Mouse (Mus musculus) CH12.LX (cell line): ENCODE measurements around the gene Agbl2. TPM values are rescaled to one million over a fixed set of nuclear protein-coding genes. Genes with fewer than 3 reads are reported as not detected.

Source experiments
- DNase-seq: peaks from one replicate; pipeline ENCODE4 v3.0.0-alpha.2; 2013; ENCODE audit errors: extremely low read depth
- H3K27ac ChIP-seq: 2 replicates; pipeline ENCODE4 v1.5.1; 2012; ENCODE audit warnings: low read depth, mild to moderate bottlenecking, control low read depth, moderate library complexity; ENCODE audit not compliant: insufficient read depth
- H3K27me3 ChIP-seq: replicated peaks from 2 replicates; pipeline ENCODE3; 2012; ENCODE audit warnings: inconsistent platforms
- H3K36me3 ChIP-seq, 2 experiments: replicated peaks in 1 of 2; 2 replicates each; pipeline versions ENCODE3 to v1.6.1; 2012; ENCODE audit warnings: inconsistent platforms in 1 of 2, low read length in 1 of 2, mild to moderate bottlenecking in 1 of 2, mixed read lengths in 1 of 2, moderate library complexity in 1 of 2; ENCODE audit not compliant: control insufficient read depth in 1 of 2, insufficient read depth in 1 of 2
- H3K4me1 ChIP-seq, 2 experiments: 2 replicates each; pipeline ENCODE4 v1.6.1; 2012; ENCODE audit warnings: inconsistent platforms in 1 of 2, moderate library complexity in 1 of 2; ENCODE audit not compliant: insufficient read depth in 2 of 2, control insufficient read depth in 1 of 2
- H3K4me2 ChIP-seq: 2 replicates; pipeline ENCODE4 v1.6.1; 2012; ENCODE audit warnings: low read depth, mild to moderate bottlenecking, control low read depth; ENCODE audit not compliant: poor library complexity, insufficient read depth, severe bottlenecking
- H3K4me3 ChIP-seq, 3 experiments: fragments of 150-350 bp in 1 of 3; sonication (generic) in 1 of 3; replicated peaks in 1 of 3; 2 replicates each; pipeline versions ENCODE3 to v1.5.1; 2011 to 2012; ENCODE audit warnings: low read depth in 2 of 3, low read length in 2 of 3, mild to moderate bottlenecking in 2 of 3, moderate library complexity in 2 of 3, control low read depth in 1 of 3, improper control_type of control experiment in 1 of 3, inconsistent platforms in 1 of 3, mixed read lengths in 1 of 3; ENCODE audit not compliant: poor library complexity in 1 of 3
- H3K79me2 ChIP-seq: replicated peaks from 2 replicates; pipeline ENCODE4 v1.6.1; 2012; ENCODE audit warnings: mild to moderate bottlenecking, moderate library complexity; ENCODE audit not compliant: control insufficient read depth, poor library complexity, insufficient read depth, severe bottlenecking; ENCODE audit errors: extremely low read depth
- H3K9ac ChIP-seq: 2 replicates; pipeline ENCODE4 v1.6.1; 2012; ENCODE audit warnings: low read depth, mild to moderate bottlenecking, control low read depth, moderate library complexity; ENCODE audit not compliant: insufficient read depth
- H3K9me3 ChIP-seq: replicated peaks from 2 replicates; pipeline ENCODE3; 2012; ENCODE audit warnings: low read length, inconsistent platforms, mixed read lengths
- ELF1 ChIP-seq: IDR thresholded peaks from 2 replicates; pipeline ENCODE4 v1.6.1; 2014; ENCODE audit warnings: low read depth, mild to moderate bottlenecking, inconsistent platforms, low read length, improper control_type of control experiment
- JUN ChIP-seq: IDR thresholded peaks from 2 replicates; pipeline ENCODE4 v1.6.1; 2011; ENCODE audit warnings: low read depth, mild to moderate bottlenecking, low read length, improper control_type of control experiment, moderate library complexity; ENCODE audit not compliant: insufficient read depth
- MAX ChIP-seq: IDR thresholded peaks from 2 replicates; pipeline ENCODE4 v1.6.1; 2011; ENCODE audit warnings: low read length, improper control_type of control experiment
- MAZ ChIP-seq: IDR thresholded peaks from 2 replicates; pipeline ENCODE4 v1.6.1; 2012; ENCODE audit warnings: low read depth, mild to moderate bottlenecking, inconsistent platforms, low read length, improper control_type of control experiment, moderate library complexity
- POLR2AphosphoS2 ChIP-seq: IDR thresholded peaks from 2 replicates; pipeline ENCODE4 v1.6.1; 2011; ENCODE audit warnings: low read depth, low read length, improper control_type of control experiment
- RAD21 ChIP-seq: IDR thresholded peaks from 2 replicates; pipeline ENCODE4 v1.6.1; 2011; ENCODE audit warnings: low read depth, mild to moderate bottlenecking, low read length, improper control_type of control experiment, moderate library complexity
- RCOR1 ChIP-seq: conservative IDR thresholded peaks from 2 replicates; pipeline ENCODE4 v1.6.1; 2012; ENCODE audit warnings: low read depth, mild to moderate bottlenecking, inconsistent platforms, low read length, improper control_type of control experiment
- TCF12 ChIP-seq: IDR thresholded peaks from 2 replicates; pipeline ENCODE4 v1.6.1; 2014; ENCODE audit warnings: low read depth, mild to moderate bottlenecking, inconsistent platforms, low read length, improper control_type of control experiment
- USF1 ChIP-seq: IDR thresholded peaks from 2 replicates; pipeline ENCODE4 v1.6.1; 2014; ENCODE audit warnings: low read depth, mild to moderate bottlenecking, inconsistent platforms, low read length, improper control_type of control experiment
- ZC3H11A ChIP-seq: IDR thresholded peaks from 2 replicates; pipeline ENCODE4 v1.6.1; 2012; ENCODE audit warnings: low read depth, mild to moderate bottlenecking, inconsistent platforms, low read length, improper control_type of control experiment
- ZKSCAN1 ChIP-seq: IDR thresholded peaks from 2 replicates; pipeline ENCODE4 v1.6.1; 2012; ENCODE audit warnings: low read depth, inconsistent platforms, low read length, improper control_type of control experiment, borderline replicate concordance
- ZNF384 ChIP-seq: IDR thresholded peaks from 2 replicates; pipeline ENCODE4 v1.6.1; 2012; ENCODE audit warnings: low read depth, low read length, improper control_type of control experiment, inconsistent platforms
- dilution Hi-C: fragments of 300-500 bp; cut with MboI; formaldehyde crosslinking; loops from 2 replicates; pipeline ENCODE4 v1.14.3; 2020; ENCODE audit warnings: low sequenced_read_pairs; ENCODE audit not compliant: extremely low pct_unique_long_range_greater_than_20kb, extremely low pct_ligation_motif_present
- in situ Hi-C: fragments of 300-500 bp; cut with MboI; formaldehyde crosslinking; loops from 3 replicates; pipeline ENCODE4 v1.14.3; 2019; ENCODE audit warnings: low sequenced_read_pairs, low pct_ligation_motif_present, low pct_unique_long_range_greater_than_20kb, mixed read lengths
- polyA plus RNA-seq: library from polyadenylated mRNA; unstranded; fragments of >175 nt; gene quantifications from 2 replicates; pipeline ENCODE4 v1.2.1, GENCODE M21; 2012; ENCODE audit warnings: low read depth; ENCODE audit not compliant: insufficient read length
- total RNA-seq, 2 experiments: library from RNA; depleted of rRNA; stranded (reverse); fragments of 300-350 nt in 1 of 2; fragments of >200 nt in 1 of 2; gene quantifications; 2 replicates each; pipeline ENCODE4 v1.2.3; 2012 to 2014

The Agbl2 gene
- total and polyA plus RNA-seq, 3 experiments = not detected

GRCm38 (mm10) chr2:90781938-90782337, 589 bp upstream of the Agbl2 start:
- Histone ChIP-seq H3K4me2 (no peak overlapping the region), H3K9me3 (no peaks in the 10 kb centered on the region), H3K4me3 (no peak overlapping the region), H3K27me3 (no peaks in the 10 kb centered on the region), H3K9ac (no peak overlapping the region), H3K36me3 (peaks cover 31 to 56% of the 10 kb centered on the region in 2 experiments), H3K79me2 (0 out of 2 replicates have a peak, but pooled peaks cover 6% of the 10 kb centered on the region), H3K4me1 (peaks cover 0 to 52% of the 10 kb centered on the region in 2 experiments; a peak in 2 of 4 replicates), H3K27ac (no peak overlapping the region)
- dilution Hi-C loops = no loop called here
- DNase-seq = peak; percentile 40
- TF ChIP-seq POLR2AphosphoS2 (peak; percentile 69; the same call in 1 of the 2 replicates), USF1 (no peak)
- in situ Hi-C loops = no loop called here

- DNase-seq = no peak
- H3K36me3 ChIP-seq = peaks cover 22 to 47% of the 10 kb centered on the region in 2 experiments
- in situ Hi-C loops = no loop called here
- H3K9ac ChIP-seq = no peak overlapping the region
- dilution Hi-C loops = no loop called here
- H3K79me2 ChIP-seq = 0 out of 2 replicates have a peak, but pooled peaks cover 4% of the 10 kb centered on the region
- no peak overlapping the region for H3K4me3 ChIP-seq
- H3K27ac ChIP-seq = no peak overlapping the region
- H3K9me3 ChIP-seq = no peaks in the 10 kb centered on the region
- H3K4me1 ChIP-seq = peaks cover 0 to 44% of the 10 kb centered on the region in 2 experiments; a peak in 2 of 4 replicates
- no peak for TF ChIP-seq ZC3H11A
- no peak for TF ChIP-seq JUN
- no peak for TF ChIP-seq MAX
- no peak for TF ChIP-seq RAD21
- no peak for TF ChIP-seq ZNF384
- no peak for TF ChIP-seq ZKSCAN1
- TF ChIP-seq POLR2AphosphoS2 = no peak
- TF ChIP-seq TCF12 = no peak
- TF ChIP-seq RCOR1 = no peak
- no peak for TF ChIP-seq ELF1
- TF ChIP-seq MAZ = no peak
- TF ChIP-seq, all 38 proteins: peak for 0
- Histone ChIP-seq H3K4me2 (no peak overlapping the region), H3K27me3 (no peaks in the 10 kb centered on the region)
These were observed 467 bp downstream of the Agbl2 start for GRCm38 (mm10) chr2:90782901-90783486.

- Histone ChIP-seq H3K4me1 (no peaks in the 10 kb centered on the region), H3K9me3 (no peaks in the 10 kb centered on the region), H3K27ac (no peak overlapping the region), H3K79me2 (no peaks in the 10 kb centered on the region), H3K9ac (no peak overlapping the region), H3K4me2 (no peak overlapping the region), H3K36me3 (peaks cover 0 to 9% of the 10 kb centered on the region in 2 experiments), H3K4me3 (no peak overlapping the region)
- dilution Hi-C loops = no loop called here
- in situ Hi-C loops = no loop called here
- no peak for TF ChIP-seq ZC3H11A
- TF ChIP-seq, all 38 proteins: peak for 0
- H3K27me3 ChIP-seq = no peaks in the 10 kb centered on the region
- no peak for DNase-seq
These were observed 5.6 kb downstream of the Agbl2 start for GRCm38 (mm10) chr2:90788126-90788525.
